Mouse (Mus musculus): Measurements from ENCODE around the gene Agap3.

DNA sequence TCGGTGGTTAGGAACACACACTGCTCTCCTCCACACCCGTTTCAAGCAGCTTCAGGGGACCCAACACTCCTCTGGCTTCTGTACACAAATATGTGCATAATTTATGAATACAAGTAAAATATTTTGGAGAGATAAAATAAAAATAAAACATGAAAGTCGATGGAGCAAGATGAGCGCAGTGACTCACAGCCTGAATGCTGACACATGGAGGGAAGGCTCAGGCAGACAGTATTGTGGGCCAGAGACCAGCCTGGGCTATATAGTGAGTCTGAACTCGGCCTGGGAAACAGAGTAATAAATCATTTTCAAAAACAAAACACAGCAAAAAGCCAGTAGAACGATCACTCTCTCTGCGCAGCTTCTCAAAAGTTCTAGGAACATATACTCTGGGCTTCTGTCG lies 69.4 kb downstream of the Agap3 start:
- TF ChIP-seq EP300 (IDR thresholded peaks at IDR 0.05; ENCODE audit: insufficient read depth, low read depth, low read length) (no peak), CTCF (IDR thresholded peaks at IDR 0.05; ENCODE audit: low read depth, low read length) (no peak)
